Mouse (Mus musculus): ENCODE measurements around the gene Cc2d1a.

- TF ChIP-seq CTCF (IDR thresholded peaks at IDR 0.05; ENCODE audit: borderline replicate concordance, insufficient read depth, low read length), result no peak
- TF ChIP-seq POLR2A (IDR thresholded peaks at IDR 0.05; ENCODE audit: low read depth, low read length), result no peak
Observed at GRCm38 (mm10) chr8:84115646-84116045, 32.1 kb downstream of the Cc2d1a start.

Measured in embryonic fibroblast, embryonic 13.5 days (primary cell).